Mouse (Mus musculus): Measurements from ENCODE around the gene Sult1b1. TPM values are rescaled to one million over a fixed set of nuclear protein-coding genes. Genes with fewer than 3 reads are reported as not detected.

Sult1b1 gene
- polyA plus RNA-seq (2014; fragmentation: Illumina TruSeq; extraction: RNeasy Lipid Tissue Mini Kit (QIAGEN cat#74804); ENCODE audit: low replicate concordance): 4,340 TPM

DNA sequence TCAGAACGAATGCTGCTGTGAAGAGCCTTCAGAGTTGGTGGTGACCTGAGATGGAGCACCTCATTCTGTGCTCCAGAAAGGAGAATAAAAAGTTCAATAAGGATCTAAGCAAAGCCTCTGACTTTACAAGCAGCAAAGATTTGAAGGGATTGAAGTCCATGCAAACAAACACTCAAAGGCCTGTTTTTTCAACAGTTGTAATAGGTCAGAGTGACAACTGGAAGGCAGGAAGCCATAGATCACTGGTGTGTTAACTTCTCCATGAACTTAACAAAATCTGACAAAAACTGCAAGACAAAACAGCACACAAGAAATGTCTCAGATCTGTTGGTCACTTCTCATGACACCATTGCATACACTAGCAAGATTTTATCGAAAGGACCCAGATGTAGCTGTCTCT lies at the start of gene Sult1b1:
Gene Sult1b1 (minus strand): TSS at position 85 of the 400 bp plus-strand sequence.

DNA sequence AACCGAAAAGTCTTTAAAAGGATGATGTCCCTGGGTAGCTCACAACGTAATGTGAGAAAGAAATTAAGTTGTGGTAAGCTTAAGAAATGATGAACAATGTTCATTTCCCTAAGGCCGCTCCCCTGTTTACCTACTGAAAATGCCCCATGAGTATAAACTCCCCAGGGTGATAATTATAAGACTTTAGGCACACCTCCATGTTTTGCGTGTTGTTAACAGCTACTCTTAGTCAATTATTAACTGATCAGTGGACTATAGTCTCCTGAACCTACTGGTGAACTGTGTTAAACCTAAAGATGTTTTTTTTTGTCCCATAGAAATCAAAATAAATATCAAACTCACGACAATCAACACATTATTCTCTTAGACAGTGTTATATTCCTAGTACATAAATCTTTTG lies 30.9 kb upstream of the Sult1b1 start, which contains the start of gene Sult1d1:
Gene Sult1d1 (minus strand): TSS at position 183 of the 400 bp plus-strand sequence.

DNA sequence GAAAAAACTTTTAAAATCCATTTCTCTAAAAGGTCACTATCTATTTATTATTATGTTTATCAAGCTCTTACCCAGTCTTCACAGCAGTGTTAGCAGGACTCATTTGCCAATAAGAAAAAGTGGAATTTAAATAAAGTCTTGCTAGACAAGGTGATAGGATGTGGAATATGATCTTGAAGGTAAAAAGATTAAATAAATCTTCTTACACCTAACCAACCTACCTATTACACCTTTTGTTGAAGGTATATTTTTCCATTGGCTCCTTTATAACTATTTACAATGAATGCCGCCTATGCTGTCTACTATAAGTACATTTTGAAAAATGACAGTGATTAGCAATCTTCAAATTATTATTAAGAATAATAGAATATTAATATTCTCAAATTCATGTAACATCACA lies 47.2 kb downstream of the Sult1b1 start, which contains the start of gene Ugt2a1:
Gene Ugt2a1 (minus strand): TSS at position 101 of the 400 bp plus-strand sequence.

DNA sequence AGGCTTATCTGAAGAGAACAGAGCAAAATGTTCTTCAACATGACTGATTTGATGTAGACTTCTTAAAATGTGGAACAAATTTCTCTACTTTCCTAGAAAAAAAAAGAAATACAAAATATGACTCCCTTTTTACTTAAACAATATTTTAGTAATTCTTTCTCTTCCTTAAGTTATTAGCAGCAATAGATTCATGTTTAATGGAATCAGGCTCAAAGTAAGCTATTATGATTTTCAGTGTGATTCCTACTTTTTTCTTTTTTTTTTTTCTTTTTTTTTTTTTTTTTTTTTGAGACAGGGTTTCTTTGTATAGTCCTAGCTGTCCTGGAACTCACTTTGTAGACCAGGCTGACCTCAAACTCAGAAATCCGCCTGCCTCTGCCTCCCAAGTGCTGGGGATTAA lies 51.3 kb downstream of the Sult1b1 start, which contains the start of gene Gm43638:
Gene Gm43638 (minus strand): TSS at position 101 of the 400 bp plus-strand sequence.

DNA sequence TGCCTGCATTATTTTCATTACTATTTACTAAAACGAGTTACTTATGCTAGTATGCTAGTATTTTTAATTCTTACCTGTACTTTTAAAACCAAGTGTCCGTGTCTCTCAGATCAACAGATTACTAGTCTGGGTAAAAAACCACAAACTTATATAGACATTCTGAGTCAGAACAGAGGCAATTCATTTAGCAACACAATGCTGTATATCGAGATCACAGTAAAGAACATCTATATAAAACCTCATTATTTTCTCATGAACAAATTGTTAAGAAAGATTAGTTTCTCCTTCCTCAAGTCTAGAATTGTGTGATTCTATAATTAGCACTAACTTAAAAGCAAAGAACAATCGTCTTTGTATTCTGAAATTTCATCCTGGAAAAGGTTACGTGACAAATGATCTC lies 55.8 kb downstream of the Sult1b1 start, which contains the start of gene Ugt2a2:
Gene Ugt2a2 (minus strand): TSS at position 101 of the 400 bp plus-strand sequence.

Other genes starting within 250 kb of the Sult1b1 start
- gene Ugt2a3, start 201.0 kb downstream of the Sult1b1 start, polyA plus RNA-seq (2014; fragmentation: Illumina TruSeq; extraction: RNeasy Lipid Tissue Mini Kit (QIAGEN cat#74804); ENCODE audit: low replicate concordance): 410 TPM
- gene Ugt2b38, start 114.0 kb downstream of the Sult1b1 start, polyA plus RNA-seq (2014; fragmentation: Illumina TruSeq; extraction: RNeasy Lipid Tissue Mini Kit (QIAGEN cat#74804); ENCODE audit: low replicate concordance): 5.5 TPM
- not detected for gene Ugt2a2, start 55.9 kb downstream of the Sult1b1 start, polyA plus RNA-seq (2014; fragmentation: Illumina TruSeq; extraction: RNeasy Lipid Tissue Mini Kit (QIAGEN cat#74804); ENCODE audit: low replicate concordance)
- not detected for gene Gm43638, start 51.4 kb downstream of the Sult1b1 start, polyA plus RNA-seq (2014; fragmentation: Illumina TruSeq; extraction: RNeasy Lipid Tissue Mini Kit (QIAGEN cat#74804); ENCODE audit: low replicate concordance)
- gene Ugt2a1, start 47.3 kb downstream of the Sult1b1 start, polyA plus RNA-seq (2014; fragmentation: Illumina TruSeq; extraction: RNeasy Lipid Tissue Mini Kit (QIAGEN cat#74804); ENCODE audit: low replicate concordance): not detected
- gene Sult1d1, start 30.8 kb upstream of the Sult1b1 start, polyA plus RNA-seq (2014; fragmentation: Illumina TruSeq; extraction: RNeasy Lipid Tissue Mini Kit (QIAGEN cat#74804); ENCODE audit: low replicate concordance): 2,250 TPM
- gene Sult1e1, start 53.4 kb upstream of the Sult1b1 start, polyA plus RNA-seq (2014; fragmentation: Illumina TruSeq; extraction: RNeasy Lipid Tissue Mini Kit (QIAGEN cat#74804); ENCODE audit: low replicate concordance): not detected
- gene Csn1s1, start 128.0 kb upstream of the Sult1b1 start, polyA plus RNA-seq (2014; fragmentation: Illumina TruSeq; extraction: RNeasy Lipid Tissue Mini Kit (QIAGEN cat#74804); ENCODE audit: low replicate concordance): not detected
- not detected for gene Csn2, start 161.4 kb upstream of the Sult1b1 start, polyA plus RNA-seq (2014; fragmentation: Illumina TruSeq; extraction: RNeasy Lipid Tissue Mini Kit (QIAGEN cat#74804); ENCODE audit: low replicate concordance)
- not detected for gene Csn1s2a, start 236.4 kb upstream of the Sult1b1 start, polyA plus RNA-seq (2014; fragmentation: Illumina TruSeq; extraction: RNeasy Lipid Tissue Mini Kit (QIAGEN cat#74804); ENCODE audit: low replicate concordance)

Measured in small intestine, adult 10 weeks (tissue).